In the genomic region with DNA sequence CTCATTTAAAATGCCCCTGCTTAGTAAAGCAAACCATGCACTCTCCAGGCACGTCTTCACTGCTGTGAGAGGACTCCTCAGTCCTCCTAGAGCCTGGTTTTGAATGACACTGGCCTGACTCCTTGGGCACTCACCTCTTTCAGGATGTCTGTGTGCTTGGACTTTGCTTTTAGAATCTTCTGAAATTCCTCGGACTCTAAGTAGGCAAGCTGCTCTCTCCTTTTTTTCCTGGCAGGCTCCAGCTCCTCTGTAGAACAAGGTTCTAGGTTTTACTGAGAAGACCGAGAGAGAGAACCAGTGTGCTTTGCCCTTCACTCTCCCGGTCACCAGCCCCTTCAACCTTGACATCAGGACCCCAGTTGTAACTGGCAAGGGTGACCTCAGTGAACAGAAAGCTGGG, we compare ENCODE assay signal across 25 mouse cellular contexts. TPM values are rescaled to one million over a fixed set of nuclear protein-coding genes. Genes with fewer than 3 reads are reported as not detected.
DNase-seq lines count a peak whose midpoint lies in the region; ATAC-seq and TF ChIP-seq lines count a peak whose summit lies in the region.
"Had no signal": no experiment of that assay in that cellular context is flagged by ENCODE, and none has a peak within 500 bp of the region (broad histone marks: within the 10 kb centered on the region; RNA-seq: fewer than 3 reads in every experiment).

No protein-coding gene starts in this region.

- no peak overlapping the region for H3K4me3 ChIP-seq in kidney, adult 2 months (ENCODE audit: insufficient read depth, low read depth, low read length)
- no peak overlapping the region for H3K4me3 ChIP-seq in kidney, embryonic 14.5 days (ENCODE audit: low read length)
- H3K4me3 ChIP-seq in liver, adult 2 months (ENCODE audit: insufficient read depth, low read depth, low read length) = peak overlapping the region; percentile 71
- H3K4me3 ChIP-seq: embryonic facial prominence, embryonic 13.5 days; embryonic facial prominence, embryonic 15.5 days; erythroblast, embryonic 14.5 days; forebrain, embryonic 10.5 days; forebrain, embryonic 12.5 days had no signal

- DNase-seq in kidney, adult 2 months = peak; percentile 71
- peak; percentile 76 for DNase-seq in kidney, adult 9 months
- DNase-seq in kidney, postnatal 14 days = no peak
- DNase-seq in liver, adult 2 months (ENCODE audit: extremely low read depth, low read depth, low spot score) = no peak
- DNase-seq in liver = no peak
- DNase-seq: adrenal gland, adult 2 months; adrenal gland, postnatal 10 days; adrenal gland, postnatal 25 days; cerebellum, adult 11 months; cerebellum, adult 18-20 months; cerebellum, adult 8-10 months; cerebellum, adult 9-11 months; cerebellum, postnatal 14 days; cerebellum, postnatal 36 days; embryo, embryonic 11 days had no signal

- H3K27me3 ChIP-seq in kidney, adult 2 months (replicated peaks; ENCODE audit: control insufficient read depth, insufficient read depth, low read length) = no peaks in the 10 kb centered on the region
- no peaks in the 10 kb centered on the region for H3K27me3 ChIP-seq in kidney, embryonic 14.5 days (ENCODE audit: control insufficient read depth, insufficient read depth, low read length)
- H3K27me3 ChIP-seq in liver, adult 2 months (ENCODE audit: control insufficient read depth, insufficient read depth, low read length) = no peaks in the 10 kb centered on the region
- H3K27me3 ChIP-seq: embryonic facial prominence, embryonic 13.5 days; embryonic facial prominence, embryonic 15.5 days; forebrain, embryonic 12.5 days had no signal

- H3K9ac ChIP-seq in kidney, embryonic 14.5 days (ENCODE audit: low read depth, low read length) = no peak overlapping the region
- peak overlapping the region; percentile 98 for H3K9ac ChIP-seq in liver, adult 2 months (ENCODE audit: low read depth, low read length)
- H3K9ac ChIP-seq: embryonic facial prominence, embryonic 13.5 days; embryonic facial prominence, embryonic 15.5 days; forebrain, embryonic 12.5 days had no signal

- peaks cover 9% of the 10 kb centered on the region; the same call in 1 of the 2 replicates for H3K79me2 ChIP-seq in liver, adult 2 months (ENCODE audit: control insufficient read depth, insufficient read depth, low read length)

- TF ChIP-seq CTCF in kidney, adult 2 months (conservative IDR thresholded peaks at IDR 0.05; ENCODE audit: insufficient read depth, insufficient read length, low read depth, low read length) = no peak
- TF ChIP-seq CTCF in liver, adult 2 months (IDR thresholded peaks at IDR 0.05; ENCODE audit: low read depth, low read length) = no peak

- no peak for TF ChIP-seq POLR2A in kidney, adult 2 months (IDR thresholded peaks at IDR 0.05; ENCODE audit: low read depth, low read length)
- TF ChIP-seq POLR2A in liver, adult 2 months (IDR thresholded peaks at IDR 0.05; ENCODE audit: extremely low read depth, insufficient read depth, low read length) = no peak

- peak overlapping the region; percentile 81 for H3K27ac ChIP-seq in kidney, adult 2 months (ENCODE audit: insufficient read depth, low read depth, low read length)
- no peak overlapping the region for H3K27ac ChIP-seq in kidney, embryonic 14.5 days (ENCODE audit: low read depth, low read length)
- H3K27ac ChIP-seq in liver, adult 2 months (replicated peaks; ENCODE audit: insufficient read depth, low read depth, low read length) = peak overlapping the region; percentile 98
- H3K27ac ChIP-seq: embryonic facial prominence, embryonic 13.5 days; embryonic facial prominence, embryonic 15.5 days; forebrain, embryonic 10.5 days; forebrain, embryonic 12.5 days had no signal

- ATAC-seq in kidney, embryonic 14.5 days (ENCODE audit: low FRiP score, low TSS enrichment) = no peak
- ATAC-seq: forebrain, embryonic 14.5 days had no signal

- no peaks in the 10 kb centered on the region for H3K9me3 ChIP-seq in kidney, embryonic 14.5 days (ENCODE audit: control insufficient read depth, low read length)
- H3K9me3 ChIP-seq: embryonic facial prominence, embryonic 13.5 days; embryonic facial prominence, embryonic 15.5 days; forebrain, embryonic 10.5 days; forebrain, embryonic 12.5 days had no signal

- no peaks in the 10 kb centered on the region for H3K36me3 ChIP-seq in kidney, adult 2 months (ENCODE audit: control insufficient read depth, insufficient read depth, low read length)
- peaks cover 75% of the 10 kb centered on the region for H3K36me3 ChIP-seq in kidney, embryonic 14.5 days (ENCODE audit: control insufficient read depth, insufficient read depth, low read length)
- H3K36me3 ChIP-seq in liver, adult 2 months (ENCODE audit: control insufficient read depth, insufficient read depth, low read length) = peaks cover 29% of the 10 kb centered on the region

- no peak overlapping the region for H3K4me2 ChIP-seq in kidney, embryonic 14.5 days (replicated peaks; ENCODE audit: low read depth, low read length)
- H3K4me2 ChIP-seq: embryonic facial prominence, embryonic 13.5 days; embryonic facial prominence, embryonic 15.5 days; forebrain, embryonic 12.5 days had no signal

- peaks cover 14% of the 10 kb centered on the region; the same call in 1 of the 2 replicates for H3K4me1 ChIP-seq in kidney, adult 2 months (ENCODE audit: control insufficient read depth, insufficient read depth, low read length)
- H3K4me1 ChIP-seq in kidney, embryonic 14.5 days (ENCODE audit: control insufficient read depth, insufficient read depth, low read length) = no peaks in the 10 kb centered on the region
- peaks cover 29% of the 10 kb centered on the region for H3K4me1 ChIP-seq in liver, adult 2 months (ENCODE audit: control insufficient read depth, insufficient read depth, low read length)
- H3K4me1 ChIP-seq: embryonic facial prominence, embryonic 13.5 days; embryonic facial prominence, embryonic 15.5 days; forebrain, embryonic 10.5 days; forebrain, embryonic 12.5 days had no signal

- 64% methylated on average over 4 of the region's 4 CpGs for WGBS in kidney, adult 2 months
- 90% methylated on average over 4 of the region's 4 CpGs for WGBS in kidney, embryonic 14.5 days
- WGBS in liver, adult 2 months = 33% methylated on average over 4 of the region's 4 CpGs

RNA-seq across cellular contexts. Expression of gene Mcm10, which starts 18.2 kb away (rescaled TPM):
- polyA plus RNA-seq in kidney, adult 2 months (2012; rRNA removed) = 1.8 and 2.7 TPM in 2 replicates
- polyA plus RNA-seq in kidney, embryonic 14.5 days (2014; fragmentation: Nextera tagmentation; extraction: Ambion mirVana) = 30.5 and 46.4 TPM in 2 replicates
- 36.0 and 53.8 TPM in 2 replicates for total RNA-seq in liver, adult 2 months (2014; rRNA removed)
- 11.9 and 21.8 TPM in 2 replicates for polyA plus RNA-seq in liver, adult 2 months (2012; rRNA removed)

RNA-seq across cellular contexts. Expression of gene Ucma, which starts 18.5 kb away (rescaled TPM):
- polyA plus RNA-seq in kidney, adult 2 months (2012; rRNA removed) = not detected in 2 replicates
- not detected in 2 replicates for polyA plus RNA-seq in kidney, embryonic 14.5 days (2014; fragmentation: Nextera tagmentation; extraction: Ambion mirVana)
- total RNA-seq in liver, adult 2 months (2014; rRNA removed) = not detected in 2 replicates
- not detected in 2 replicates for polyA plus RNA-seq in liver, adult 2 months (2012; rRNA removed)
- total RNA-seq: adrenal gland, adult 2 months; adrenal gland, postnatal 10 days; adrenal gland, postnatal 25 days; adrenal gland, postnatal 4 days; common myeloid progenitor, adult 5-6 weeks; MEL had no signal
- polyA plus RNA-seq: adrenal gland, adult 2 months; erythroblast, embryonic 14.5 days; forebrain, embryonic 12.5 days had no signal

Comparison
In these comparisons a context has a peak if more than half of its experiments do, and no peak if none do; other contexts are left out.
1. DNase-seq: peak in kidney, adult 2 months (single experiment) and kidney, adult 9 months (single experiment); none in kidney, postnatal 14 days (single experiment), liver, adult 2 months (single experiment) and liver (single experiment).